Mouse (Mus musculus): Measurements from ENCODE around the gene Junb. TPM values are rescaled to one million over a fixed set of nuclear protein-coding genes. Genes with fewer than 3 reads are reported as not detected.

Gene Junb
- polyA plus RNA-seq, 1 experiment from 2014 or later: 95.9 TPM

DNA sequence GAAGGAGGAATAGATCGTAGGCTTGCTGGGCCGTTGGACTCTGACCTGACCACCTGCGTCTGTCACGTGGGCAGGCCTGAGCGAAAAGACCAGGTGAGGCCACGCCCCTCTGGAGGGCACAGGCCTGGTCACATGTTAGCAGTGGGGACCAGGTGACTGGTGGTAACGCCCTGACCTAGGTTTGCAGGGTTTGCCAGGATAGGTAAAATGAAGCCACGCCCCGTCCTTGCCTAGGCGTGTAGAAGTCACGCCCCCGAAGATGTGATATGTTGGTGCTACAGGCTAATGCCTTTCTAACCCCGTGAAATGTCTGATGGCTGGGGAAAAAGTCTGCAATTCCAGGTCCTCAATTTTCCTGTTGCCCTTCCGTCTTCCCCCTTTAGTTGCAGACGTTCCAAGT, 12.3 kb upstream of the Junb start:
- DNase-seq (ENCODE audit: low spot score): peak; percentile 97
- Histone ChIP-seq H3K9ac (ENCODE audit: low read length) (peak overlapping the region; percentile 74), H3K9me3 (ENCODE audit: control insufficient read depth, low read length) (no peaks in the 10 kb centered on the region), H3K4me2 (replicated peaks; ENCODE audit: low read depth) (peak overlapping the region; percentile 92), H3K27ac (replicated peaks) (peak overlapping the region; percentile 94), H3K4me3 (ENCODE audit: low read depth, low read length) (peak overlapping the region; percentile 58), H3K4me1 (replicated peaks; ENCODE audit: control insufficient read depth, insufficient read depth) (peaks cover 6% of the 10 kb centered on the region), H3K27me3 (ENCODE audit: control insufficient read depth, insufficient read depth, low read length) (no peaks in the 10 kb centered on the region), H3K36me3 (ENCODE audit: control insufficient read depth, insufficient read depth, low read length) (no peaks in the 10 kb centered on the region)
- WGBS: under 1% methylated on average over 15 of the region's 15 CpGs
- peak; percentile 82 for ATAC-seq (ENCODE audit: low FRiP score, low TSS enrichment)
- TF ChIP-seq EP300 (optimal IDR thresholded peaks at IDR 0.05): no peak
- no peak for TF ChIP-seq CTCF (IDR thresholded peaks at IDR 0.05; ENCODE audit: low read depth)

- DNase-seq (ENCODE audit: low spot score): peak; percentile 99
- Histone ChIP-seq H3K9me3 (ENCODE audit: control insufficient read depth, low read length) (no peaks in the 10 kb centered on the region), H3K4me3 (ENCODE audit: low read depth, low read length) (peak within 1 kb of the TSS; percentile 58), H3K4me1 (replicated peaks; ENCODE audit: control insufficient read depth, insufficient read depth) (peaks cover 10% of the 10 kb centered on the region), H3K4me2 (replicated peaks; ENCODE audit: low read depth) (peak within 1 kb of the TSS; percentile 92), H3K27ac (replicated peaks) (peak within 1 kb of the TSS; percentile 94), H3K9ac (ENCODE audit: low read length) (peak within 1 kb of the TSS; percentile 74), H3K36me3 (ENCODE audit: control insufficient read depth, insufficient read depth, low read length) (no peaks in the 10 kb centered on the region), H3K27me3 (ENCODE audit: control insufficient read depth, insufficient read depth, low read length) (no peaks in the 10 kb centered on the region)
- TF ChIP-seq CTCF (IDR thresholded peaks at IDR 0.05; ENCODE audit: low read depth) (peak; percentile 98), EP300 (optimal IDR thresholded peaks at IDR 0.05) (no peak)
- 0% methylated on average over 28 of the region's 28 CpGs for WGBS
- ATAC-seq (ENCODE audit: low FRiP score, low TSS enrichment): peak; percentile 91
Observed at GRCm38 (mm10) chr8:84990349-84990748, 11.8 kb upstream of the Junb start, which contains the start of gene Hook2. Hook2 (plus strand) TSS chr8:84990603.

DNA sequence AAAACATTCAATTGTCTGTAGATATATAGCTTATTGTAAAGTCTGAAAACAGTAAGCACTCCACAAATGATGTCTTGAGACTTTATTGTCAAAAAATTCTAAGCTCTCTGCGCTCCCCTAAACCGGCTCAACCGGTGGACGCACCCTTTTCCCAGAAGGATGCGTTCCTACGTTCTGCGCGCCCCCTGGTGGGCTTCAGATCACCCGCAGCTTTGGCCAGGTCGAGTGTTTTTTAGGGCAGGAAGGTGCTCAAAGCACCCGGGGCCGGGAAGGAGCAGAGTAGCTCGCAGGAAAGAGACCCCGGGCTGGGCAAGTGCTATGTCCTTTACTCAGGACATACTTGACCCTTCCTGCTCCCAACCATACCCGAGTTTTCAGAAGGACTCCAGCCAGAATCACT, 11.3 kb upstream of the Junb start:
- H3K27ac ChIP-seq (replicated peaks): peak overlapping the region; percentile 90
- no peaks in the 10 kb centered on the region for H3K9me3 ChIP-seq (ENCODE audit: control insufficient read depth, low read length)
- WGBS: under 1% methylated on average over 15 of the region's 15 CpGs
- no peaks in the 10 kb centered on the region for H3K36me3 ChIP-seq (ENCODE audit: control insufficient read depth, insufficient read depth, low read length)
- TF ChIP-seq CTCF (IDR thresholded peaks at IDR 0.05; ENCODE audit: low read depth) (peak; percentile 88), EP300 (optimal IDR thresholded peaks at IDR 0.05) (peak; percentile 37)
- no peaks in the 10 kb centered on the region for H3K27me3 ChIP-seq (ENCODE audit: control insufficient read depth, insufficient read depth, low read length)
- H3K4me3 ChIP-seq (ENCODE audit: low read depth, low read length): peak overlapping the region; percentile 58
- DNase-seq (ENCODE audit: low spot score): peak; percentile 95
- H3K4me1 ChIP-seq (replicated peaks; ENCODE audit: control insufficient read depth, insufficient read depth): peaks cover 11% of the 10 kb centered on the region
- peak overlapping the region; percentile 92 for H3K4me2 ChIP-seq (replicated peaks; ENCODE audit: low read depth)
- peak; percentile 64 for ATAC-seq (ENCODE audit: low FRiP score, low TSS enrichment)
- peak overlapping the region; percentile 70 for H3K9ac ChIP-seq (ENCODE audit: low read length)

- Histone ChIP-seq H3K4me2 (replicated peaks; ENCODE audit: low read depth) (peak overlapping the region; percentile 92), H3K27me3 (ENCODE audit: control insufficient read depth, insufficient read depth, low read length) (no peaks in the 10 kb centered on the region), H3K9ac (ENCODE audit: low read length) (peak overlapping the region; percentile 23; the same call in 1 of the 2 replicates), H3K4me1 (replicated peaks; ENCODE audit: control insufficient read depth, insufficient read depth) (peaks cover 11% of the 10 kb centered on the region), H3K36me3 (ENCODE audit: control insufficient read depth, insufficient read depth, low read length) (no peaks in the 10 kb centered on the region), H3K27ac (replicated peaks) (peak overlapping the region; percentile 90), H3K4me3 (ENCODE audit: low read depth, low read length) (peak overlapping the region; percentile 58; the same call in 1 of the 2 replicates), H3K9me3 (ENCODE audit: control insufficient read depth, low read length) (no peaks in the 10 kb centered on the region)
- TF ChIP-seq EP300 (optimal IDR thresholded peaks at IDR 0.05): peak; percentile 2
- TF ChIP-seq CTCF (IDR thresholded peaks at IDR 0.05; ENCODE audit: low read depth): no peak
- DNase-seq (ENCODE audit: low spot score): peak; percentile 72
- 8% methylated on average over 15 of the region's 15 CpGs for WGBS
- ATAC-seq (ENCODE audit: low FRiP score, low TSS enrichment): no peak
Observed at GRCm38 (mm10) chr8:84989311-84989731, 10.8 kb upstream of the Junb start.

DNA sequence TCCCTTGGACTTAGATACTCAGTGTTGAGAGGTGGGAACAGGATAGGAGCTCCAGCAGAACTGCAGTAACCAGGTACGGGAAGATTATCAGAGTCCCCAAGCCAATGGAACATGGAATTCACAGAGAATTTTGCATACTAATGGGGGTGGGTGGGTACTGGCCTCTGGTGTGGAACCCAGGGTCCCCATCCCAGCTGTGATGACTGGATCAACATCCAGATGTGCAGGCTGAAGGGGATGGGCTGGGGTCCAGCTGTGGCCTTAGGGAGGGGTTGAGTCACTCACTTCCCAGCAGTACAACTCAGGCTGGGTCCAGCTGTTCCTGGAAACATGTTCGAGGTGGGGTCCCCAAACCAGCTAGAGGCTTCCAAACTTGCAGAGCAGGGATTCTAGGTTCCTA, 9.4 kb upstream of the Junb start:
- H3K27me3 ChIP-seq (ENCODE audit: control insufficient read depth, insufficient read depth, low read length): no peaks in the 10 kb centered on the region
- no peaks in the 10 kb centered on the region for H3K36me3 ChIP-seq (ENCODE audit: control insufficient read depth, insufficient read depth, low read length)
- no peak overlapping the region for H3K27ac ChIP-seq (replicated peaks)
- no peak overlapping the region for H3K4me3 ChIP-seq (ENCODE audit: low read depth, low read length)
- H3K9me3 ChIP-seq (ENCODE audit: control insufficient read depth, low read length): no peaks in the 10 kb centered on the region
- TF ChIP-seq EP300 (optimal IDR thresholded peaks at IDR 0.05): no peak
- no peak for TF ChIP-seq CTCF (IDR thresholded peaks at IDR 0.05; ENCODE audit: low read depth)
- WGBS: 57% methylated on average over 2 of the region's 2 CpGs
- peaks cover 11% of the 10 kb centered on the region for H3K4me1 ChIP-seq (replicated peaks; ENCODE audit: control insufficient read depth, insufficient read depth)
- no peak for DNase-seq (ENCODE audit: low spot score)
- ATAC-seq (ENCODE audit: low FRiP score, low TSS enrichment): no peak
- H3K4me2 ChIP-seq (replicated peaks; ENCODE audit: low read depth): no peak overlapping the region
- H3K9ac ChIP-seq (ENCODE audit: low read length): no peak overlapping the region

DNA sequence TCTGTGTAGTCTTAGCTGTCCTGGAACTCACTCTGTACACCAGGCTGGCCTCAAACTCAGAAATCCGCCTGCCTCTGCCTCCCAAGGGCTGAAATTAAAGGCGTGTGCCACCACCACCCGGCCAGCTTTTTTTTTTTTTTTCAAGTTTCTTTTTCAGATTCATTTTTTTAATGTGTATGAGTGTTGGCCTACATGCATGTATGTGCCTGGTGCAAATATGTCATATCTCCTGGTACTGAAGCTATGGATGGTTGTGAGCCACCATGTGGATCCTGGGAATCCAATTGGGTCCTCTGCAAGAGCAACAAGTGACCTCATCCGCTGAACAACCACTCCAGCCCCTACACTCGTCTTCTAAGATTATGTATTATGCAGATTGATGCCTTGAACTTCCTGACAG, 8.9 kb upstream of the Junb start:
- Histone ChIP-seq H3K9ac (ENCODE audit: low read length) (no peak overlapping the region), H3K4me2 (replicated peaks; ENCODE audit: low read depth) (no peak overlapping the region), H3K36me3 (ENCODE audit: control insufficient read depth, insufficient read depth, low read length) (no peaks in the 10 kb centered on the region), H3K4me1 (replicated peaks; ENCODE audit: control insufficient read depth, insufficient read depth) (peaks cover 13% of the 10 kb centered on the region), H3K9me3 (ENCODE audit: control insufficient read depth, low read length) (no peaks in the 10 kb centered on the region), H3K4me3 (ENCODE audit: low read depth, low read length) (no peak overlapping the region), H3K27ac (replicated peaks) (no peak overlapping the region), H3K27me3 (ENCODE audit: control insufficient read depth, insufficient read depth, low read length) (no peaks in the 10 kb centered on the region)
- no peak for ATAC-seq (ENCODE audit: low FRiP score, low TSS enrichment)
- DNase-seq (ENCODE audit: low spot score): no peak
- no peak for TF ChIP-seq EP300 (optimal IDR thresholded peaks at IDR 0.05)
- TF ChIP-seq CTCF (IDR thresholded peaks at IDR 0.05; ENCODE audit: low read depth): no peak
- WGBS: 71% methylated on average over 5 of the region's 5 CpGs

All from stomach, postnatal 0 days (tissue).